In the genomic region with DNA sequence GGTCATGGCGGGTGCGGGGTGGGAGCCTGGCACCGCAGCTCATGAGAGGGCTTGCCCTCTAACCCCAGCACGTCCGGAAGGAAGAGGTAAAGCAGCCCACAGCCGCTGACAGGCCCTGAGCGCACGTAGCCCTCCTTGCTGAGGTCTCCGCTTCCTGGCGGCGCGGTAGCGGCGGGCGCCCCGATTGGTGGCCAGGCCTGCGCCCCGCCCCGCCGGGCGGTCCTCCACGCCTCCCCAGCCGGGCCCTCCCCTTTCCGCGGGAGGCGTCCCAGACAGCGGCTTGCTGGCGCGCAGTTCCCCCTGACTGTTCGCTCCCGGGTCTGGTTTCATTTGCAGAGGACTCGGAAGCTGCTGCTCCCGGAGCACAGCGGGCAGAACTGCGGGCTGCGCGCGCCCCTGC, we compare ENCODE assay signal across 9 mouse cellular contexts.
DNase-seq lines count a peak whose midpoint lies in the region; ATAC-seq and TF ChIP-seq lines count a peak whose summit lies in the region.
"Had no signal": no experiment of that assay in that cellular context is flagged by ENCODE, and none has a peak within 500 bp of the region (broad histone marks: within the 10 kb centered on the region; RNA-seq: fewer than 3 reads in every experiment).

No protein-coding gene starts in this region.

- ATAC-seq in cerebellum, adult (ENCODE audit: insufficient number of reproducible peaks, low FRiP score, low TSS enrichment): no peak
- peak; percentile 96 for ATAC-seq in forebrain, embryonic 14.5 days
- ATAC-seq in heart, postnatal 0 days (ENCODE audit: insufficient read depth, low read depth): peak; percentile 87
- peak; percentile 78 for ATAC-seq in liver, embryonic 15.5 days (ENCODE audit: insufficient read depth)
- ATAC-seq in neural tube, embryonic 12.5 days (ENCODE audit: low FRiP score, low read depth): peak; percentile 97
- ATAC-seq in stomach, postnatal 0 days (ENCODE audit: low FRiP score, low TSS enrichment): peak; percentile 81

- H3K27ac ChIP-seq in forebrain, embryonic 14.5 days (ENCODE audit: low read depth, low read length): peak overlapping the region; percentile 27; the same call in 1 of the 2 replicates
- H3K27ac ChIP-seq in heart, postnatal 0 days (ENCODE audit: low read depth): peak overlapping the region; percentile 71
- 0 out of 2 replicates have a peak overlapping the region, but pooled peaks have one; percentile 29 for H3K27ac ChIP-seq in liver, embryonic 15.5 days (replicated peaks)
- H3K27ac ChIP-seq in neural tube, embryonic 12.5 days: no peak overlapping the region
- H3K27ac ChIP-seq in stomach, postnatal 0 days (replicated peaks): no peak overlapping the region

- H3K27me3 ChIP-seq in forebrain, embryonic 14.5 days (replicated peaks; ENCODE audit: control insufficient read depth, insufficient read depth, low read length): no peaks in the 10 kb centered on the region
- no peaks in the 10 kb centered on the region for H3K27me3 ChIP-seq in heart, postnatal 0 days (ENCODE audit: control insufficient read depth, insufficient read depth, low read length)
- no peaks in the 10 kb centered on the region for H3K27me3 ChIP-seq in liver, embryonic 15.5 days
- H3K27me3 ChIP-seq in neural tube, embryonic 12.5 days (replicated peaks): no peaks in the 10 kb centered on the region
- H3K27me3 ChIP-seq in stomach, postnatal 0 days (ENCODE audit: control insufficient read depth, insufficient read depth, low read length): no peaks in the 10 kb centered on the region

- H3K4me2 ChIP-seq in forebrain, embryonic 14.5 days (ENCODE audit: low read length): peak overlapping the region; percentile 44
- peak overlapping the region; percentile 61 for H3K4me2 ChIP-seq in heart, postnatal 0 days (ENCODE audit: low read depth, low read length)
- peak overlapping the region; percentile 69 for H3K4me2 ChIP-seq in liver, embryonic 15.5 days
- peak overlapping the region; percentile 66 for H3K4me2 ChIP-seq in neural tube, embryonic 12.5 days (replicated peaks)
- H3K4me2 ChIP-seq in stomach, postnatal 0 days (replicated peaks; ENCODE audit: low read depth): peak overlapping the region; percentile 55

- peak; percentile 9 to 23 for DNase-seq in cerebellum, postnatal 4 days (ENCODE audit: low spot score in 2 of 2)
- DNase-seq in forebrain, embryonic 14.5 days (ENCODE audit: low spot score): peak; percentile 81
- peak; percentile 73 for DNase-seq in heart, postnatal 0 days (ENCODE audit: low spot score)
- peak; percentile 74 for DNase-seq in kidney, postnatal 14 days
- DNase-seq in stomach, postnatal 0 days (ENCODE audit: low spot score): peak; percentile 84

- WGBS in forebrain, embryonic 14.5 days: 0% methylated on average over 33 of the region's 38 CpGs
- WGBS in heart, postnatal 0 days: under 1% methylated on average over 30 of the region's 38 CpGs
- under 1% methylated on average over 38 of the region's 38 CpGs for WGBS in liver, embryonic 15.5 days (ENCODE audit: insufficient replicate concordance)
- under 1% methylated on average over 38 of the region's 38 CpGs for WGBS in neural tube, embryonic 12.5 days
- 3% methylated on average over 33 of the region's 38 CpGs for WGBS in stomach, postnatal 0 days

- TF ChIP-seq EP300 in heart, postnatal 0 days (IDR thresholded peaks at IDR 0.05; ENCODE audit: low read depth): no peak
- no peak for TF ChIP-seq EP300 in stomach, postnatal 0 days (optimal IDR thresholded peaks at IDR 0.05)

- no peaks in the 10 kb centered on the region for H3K4me1 ChIP-seq in forebrain, embryonic 14.5 days (ENCODE audit: control insufficient read depth, insufficient read depth, low read length)
- no peaks in the 10 kb centered on the region for H3K4me1 ChIP-seq in heart, postnatal 0 days (ENCODE audit: control insufficient read depth, insufficient read depth)
- no peaks in the 10 kb centered on the region for H3K4me1 ChIP-seq in liver, embryonic 15.5 days (replicated peaks)
- H3K4me1 ChIP-seq in neural tube, embryonic 12.5 days: no peaks in the 10 kb centered on the region
- no peaks in the 10 kb centered on the region for H3K4me1 ChIP-seq in stomach, postnatal 0 days (replicated peaks; ENCODE audit: control insufficient read depth, insufficient read depth)

- no peak for TF ChIP-seq CTCF in heart, postnatal 0 days (IDR thresholded peaks at IDR 0.05; ENCODE audit: low read depth)
- TF ChIP-seq CTCF in stomach, postnatal 0 days (IDR thresholded peaks at IDR 0.05; ENCODE audit: low read depth): no peak

- no peaks in the 10 kb centered on the region for H3K9me3 ChIP-seq in forebrain, embryonic 14.5 days (replicated peaks; ENCODE audit: control insufficient read depth, low read length)
- H3K9me3 ChIP-seq in heart, postnatal 0 days (replicated peaks; ENCODE audit: control insufficient read depth, low read length): no peaks in the 10 kb centered on the region
- H3K9me3 ChIP-seq in liver, embryonic 15.5 days (replicated peaks): no peaks in the 10 kb centered on the region
- H3K9me3 ChIP-seq in neural tube, embryonic 12.5 days: no peaks in the 10 kb centered on the region
- H3K9me3 ChIP-seq in stomach, postnatal 0 days (ENCODE audit: control insufficient read depth, low read length): no peaks in the 10 kb centered on the region

- H3K36me3 ChIP-seq in forebrain, embryonic 14.5 days (ENCODE audit: control insufficient read depth, insufficient read depth, low read length): no peaks in the 10 kb centered on the region
- no peaks in the 10 kb centered on the region for H3K36me3 ChIP-seq in heart, postnatal 0 days (replicated peaks; ENCODE audit: control insufficient read depth, insufficient read depth, low read length)
- H3K36me3 ChIP-seq in liver, embryonic 15.5 days (replicated peaks): no peaks in the 10 kb centered on the region
- H3K36me3 ChIP-seq in neural tube, embryonic 12.5 days: no peaks in the 10 kb centered on the region
- no peaks in the 10 kb centered on the region for H3K36me3 ChIP-seq in stomach, postnatal 0 days (ENCODE audit: control insufficient read depth, insufficient read depth, low read length)

- peak overlapping the region; percentile 47 for H3K4me3 ChIP-seq in forebrain, embryonic 14.5 days (ENCODE audit: low read depth, low read length)
- H3K4me3 ChIP-seq in heart, postnatal 0 days (ENCODE audit: low read depth, low read length): peak overlapping the region; percentile 64
- H3K4me3 ChIP-seq in liver, embryonic 15.5 days (replicated peaks): peak overlapping the region; percentile 63
- peak overlapping the region; percentile 65 for H3K4me3 ChIP-seq in neural tube, embryonic 12.5 days
- H3K4me3 ChIP-seq in stomach, postnatal 0 days (ENCODE audit: low read depth, low read length): peak overlapping the region; percentile 58
- H3K4me3 ChIP-seq: myocyte had no signal

- peak overlapping the region; percentile 58 for H3K9ac ChIP-seq in forebrain, embryonic 14.5 days (ENCODE audit: low read length)
- peak overlapping the region; percentile 55 for H3K9ac ChIP-seq in heart, postnatal 0 days (replicated peaks; ENCODE audit: low read depth, low read length)
- peak overlapping the region; percentile 46; the same call in 1 of the 2 replicates for H3K9ac ChIP-seq in liver, embryonic 15.5 days
- peak overlapping the region; percentile 73 for H3K9ac ChIP-seq in neural tube, embryonic 12.5 days
- H3K9ac ChIP-seq in stomach, postnatal 0 days (ENCODE audit: low read length): peak overlapping the region; percentile 57

Comparison
In these comparisons a context has a peak if more than half of its experiments do, and no peak if none do; other contexts are left out.
1. DNase-seq: peak in every context shown above with its lines; median percentile 84 in stomach, postnatal 0 days; 81 in forebrain, embryonic 14.5 days; 74 in kidney, postnatal 14 days; 73 in heart, postnatal 0 days; 16 in cerebellum, postnatal 4 days.
2. H3K27ac ChIP-seq: peak in forebrain, embryonic 14.5 days (single experiment), heart, postnatal 0 days (single experiment) and liver, embryonic 15.5 days (single experiment); none in neural tube, embryonic 12.5 days (single experiment) and stomach, postnatal 0 days (single experiment).
3. Peak in every context shown above with its lines, with median percentiles within 50 percentile points of each other: H3K4me2 ChIP-seq, H3K4me3 ChIP-seq and H3K9ac ChIP-seq.